Mouse (Mus musculus) kidney, postnatal 25 days (tissue): ENCODE data around the gene Krt6a.
A peak's percentile ranks its signal among the peaks of the same experiment; 100 is the strongest.
"Not testable (repeated sequence)": the region's sequence is repeated elsewhere in the genome, so short reads cannot be mapped to it uniquely, and the experiment has no call there.

ENCODE experiments used
- DNase-seq, 2 experiments: peaks; one replicate each; pipeline ENCODE4 v3.0.0; 2021; ENCODE audit warnings: mixed read lengths in 2 of 2

The Krt6a gene

DNA sequence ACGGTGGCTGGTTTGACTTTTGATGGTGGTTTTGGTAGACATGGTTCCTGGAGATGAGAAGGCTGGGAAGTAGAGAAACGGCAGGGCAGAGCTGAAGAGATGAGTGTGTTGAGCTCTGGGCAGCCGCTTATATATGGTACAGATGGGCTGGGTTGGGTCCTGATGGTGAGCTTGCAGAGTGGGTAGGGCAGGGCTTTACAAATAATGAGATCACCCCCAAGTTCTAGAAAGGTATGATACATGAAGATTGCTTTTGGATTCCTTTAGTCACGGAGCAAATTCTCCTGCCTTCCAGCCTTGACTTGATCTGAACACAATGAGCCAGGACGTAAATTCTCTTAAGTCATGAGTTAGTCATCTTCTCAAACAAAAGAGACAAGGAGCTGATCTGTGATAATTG, at the start of gene Krt6a:
Gene Krt6a (minus strand): TSS at position 101 of the 400 bp plus-strand sequence.
- no peak for DNase-seq

- DNase-seq, result no peak
These were observed 48.6 kb upstream of the Krt6a start, which contains the start of gene Krt71 for GRCm38 (mm10) chr15:101742711-101743110. Gene Krt71 (minus strand): TSS chr15:101743109.

- DNase-seq, result no peak
These were observed 43.7 kb upstream of the Krt6a start for GRCm38 (mm10) chr15:101737786-101738185.

- DNase-seq, result no peak
These were observed 36.5 kb upstream of the Krt6a start for GRCm38 (mm10) chr15:101730653-101731052.

GRCm38 (mm10) chr15:101724686-101725085, 30.6 kb upstream of the Krt6a start:
- no peak for DNase-seq

- DNase-seq, result no peak
These were observed 21.7 kb upstream of the Krt6a start for GRCm38 (mm10) chr15:101715831-101716230.

DNA sequence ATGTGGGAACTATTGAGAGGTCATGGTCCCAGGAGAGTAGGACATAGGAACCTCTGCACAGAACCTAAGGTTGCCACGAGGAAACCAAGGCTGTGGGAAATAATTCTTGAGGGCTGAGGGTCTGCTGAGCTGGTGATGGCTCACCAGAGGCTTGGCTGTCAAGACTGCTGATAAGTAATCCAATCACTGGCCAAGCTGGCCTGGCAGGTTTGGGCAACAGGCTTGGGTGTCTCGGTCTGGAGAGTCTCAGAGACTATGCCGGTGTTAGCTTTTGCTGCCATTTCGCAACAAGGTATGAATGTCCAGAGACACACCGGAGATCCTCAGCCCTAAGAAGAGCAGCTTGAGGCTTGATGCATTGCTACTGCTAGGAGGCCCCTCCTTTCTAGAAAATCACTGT, 20.2 kb upstream of the Krt6a start:
- no peak for DNase-seq

DNA sequence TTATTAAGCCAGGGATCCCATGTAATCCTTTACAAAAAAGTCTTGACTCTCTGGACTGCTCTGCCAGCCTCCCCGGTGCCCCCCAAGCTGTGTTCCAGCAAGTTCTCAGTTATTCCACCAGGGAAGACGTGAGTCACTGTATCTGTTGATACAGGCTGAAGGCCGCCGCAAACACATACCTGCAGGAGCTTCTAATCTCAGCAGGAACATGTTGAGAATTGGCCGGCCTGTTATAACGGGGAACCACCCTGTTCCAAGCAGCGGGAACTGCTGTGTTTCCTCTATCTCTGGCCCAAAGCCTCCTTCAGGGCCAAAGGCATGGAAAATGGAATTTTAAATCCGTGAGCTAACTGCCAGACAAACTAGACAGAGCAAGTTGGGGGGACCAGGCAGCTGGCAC, 19.6 kb upstream of the Krt6a start:
- no peak for DNase-seq

DNA sequence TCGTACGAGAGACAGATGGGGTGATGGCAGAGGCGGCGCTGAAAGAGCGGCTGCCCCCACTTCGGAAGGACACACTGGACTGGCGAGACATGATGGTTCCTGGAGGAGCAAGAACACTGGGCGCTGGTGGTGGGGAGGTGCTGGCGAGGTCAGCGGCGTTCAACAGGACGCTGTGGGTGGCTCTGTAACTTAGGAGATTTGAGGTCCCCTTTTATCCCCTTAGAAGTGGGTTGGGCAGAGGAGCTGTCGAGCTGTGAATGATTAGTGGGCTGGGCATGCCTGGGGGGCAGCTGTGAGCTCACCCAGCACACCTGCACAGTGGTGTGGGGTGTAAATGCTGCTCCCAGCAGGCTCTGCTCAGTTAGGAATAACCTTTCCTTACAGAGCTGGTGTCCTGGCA, 18.6 kb upstream of the Krt6a start, which contains the start of gene Krt5:
Gene Krt5 (minus strand): TSS at position 179 of the 400 bp plus-strand sequence.
- DNase-seq, result no peak

DNA sequence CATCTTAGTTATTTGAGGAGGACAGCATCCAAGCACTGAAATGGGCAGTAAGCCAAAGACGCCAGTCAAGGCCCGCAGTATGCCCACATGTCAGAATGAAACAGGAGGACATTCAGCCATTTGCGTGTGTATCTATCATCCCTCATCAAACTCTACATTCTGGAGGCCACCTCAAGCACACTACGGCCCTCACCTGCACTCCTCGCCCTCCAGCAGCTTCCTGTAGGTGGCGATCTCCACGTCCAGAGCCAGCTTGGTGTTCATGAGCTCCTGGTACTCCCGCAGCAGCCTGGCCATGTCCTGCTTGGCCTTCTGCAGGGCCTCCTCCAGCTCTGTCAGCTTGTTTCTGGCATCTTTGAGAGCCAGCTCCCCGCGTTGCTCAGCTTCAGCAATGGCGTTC, 14.6 kb upstream of the Krt6a start:
- no peak for DNase-seq

GRCm38 (mm10) chr15:101707454-101707853, 13.3 kb upstream of the Krt6a start:
- DNase-seq, result no peak

DNA sequence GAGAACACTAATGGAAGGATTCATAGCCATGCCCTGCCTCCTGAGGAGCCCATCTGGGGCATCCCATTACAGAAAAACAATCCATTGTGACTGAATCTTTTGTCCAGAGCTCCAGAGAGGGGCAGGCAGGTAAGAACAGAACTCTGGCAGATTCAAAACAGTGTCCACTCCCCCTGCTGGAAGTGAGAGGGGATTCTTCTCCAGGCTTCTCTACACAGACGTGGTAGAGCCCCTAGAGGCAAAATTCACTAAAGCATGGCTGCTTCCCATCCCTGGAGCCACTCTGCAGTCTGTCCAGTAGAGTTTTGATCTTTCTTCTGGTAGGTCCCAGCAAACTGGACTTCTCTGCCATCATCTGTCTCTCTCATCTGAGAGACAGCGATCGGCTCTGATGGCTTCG, 10.0 kb upstream of the Krt6a start:
- peak in 1 of 2 experiments; percentile 15 for DNase-seq

DNA sequence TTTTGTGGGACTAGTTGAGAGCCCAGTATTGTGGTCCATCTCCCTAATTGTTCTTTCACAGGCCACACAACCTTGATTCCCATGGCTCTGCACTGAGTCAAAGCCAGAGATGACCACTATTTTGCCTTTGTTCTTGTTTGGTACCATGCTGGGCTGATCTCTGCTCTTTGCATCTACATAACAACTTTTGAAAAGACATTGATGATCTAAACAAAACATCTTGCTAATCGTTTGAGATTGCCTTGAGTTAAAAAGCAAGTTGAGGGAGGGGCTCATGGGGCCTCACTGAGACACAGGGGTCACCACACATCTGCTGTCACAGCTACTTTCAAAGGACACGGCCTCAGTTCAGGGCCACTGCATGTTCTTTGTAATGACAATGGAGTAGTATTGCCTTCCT, 8.3 kb upstream of the Krt6a start:
- DNase-seq, result no peak

- no peak for DNase-seq
These were observed 5.8 kb upstream of the Krt6a start for GRCm38 (mm10) chr15:101699866-101700265.

DNA sequence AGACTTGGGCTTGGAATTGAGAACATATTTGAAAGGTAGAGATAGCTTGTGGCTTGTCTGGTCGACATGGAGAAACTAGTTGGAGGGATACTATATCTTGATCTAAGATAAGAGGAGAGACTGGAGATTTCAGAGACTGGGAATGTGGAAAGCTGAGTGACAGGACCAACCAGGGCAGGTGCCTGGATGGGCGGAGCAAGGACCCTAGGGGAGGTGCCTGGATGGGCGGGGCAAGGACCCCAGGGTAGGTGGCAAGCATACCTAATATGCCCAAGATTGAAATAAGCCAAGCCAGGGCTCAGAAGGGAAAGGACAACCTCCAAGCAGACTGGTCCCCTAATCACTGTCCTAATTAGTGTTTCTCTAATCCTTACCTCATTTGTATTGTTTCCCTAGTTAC, 5.1 kb upstream of the Krt6a start:
- no peak for DNase-seq

DNA sequence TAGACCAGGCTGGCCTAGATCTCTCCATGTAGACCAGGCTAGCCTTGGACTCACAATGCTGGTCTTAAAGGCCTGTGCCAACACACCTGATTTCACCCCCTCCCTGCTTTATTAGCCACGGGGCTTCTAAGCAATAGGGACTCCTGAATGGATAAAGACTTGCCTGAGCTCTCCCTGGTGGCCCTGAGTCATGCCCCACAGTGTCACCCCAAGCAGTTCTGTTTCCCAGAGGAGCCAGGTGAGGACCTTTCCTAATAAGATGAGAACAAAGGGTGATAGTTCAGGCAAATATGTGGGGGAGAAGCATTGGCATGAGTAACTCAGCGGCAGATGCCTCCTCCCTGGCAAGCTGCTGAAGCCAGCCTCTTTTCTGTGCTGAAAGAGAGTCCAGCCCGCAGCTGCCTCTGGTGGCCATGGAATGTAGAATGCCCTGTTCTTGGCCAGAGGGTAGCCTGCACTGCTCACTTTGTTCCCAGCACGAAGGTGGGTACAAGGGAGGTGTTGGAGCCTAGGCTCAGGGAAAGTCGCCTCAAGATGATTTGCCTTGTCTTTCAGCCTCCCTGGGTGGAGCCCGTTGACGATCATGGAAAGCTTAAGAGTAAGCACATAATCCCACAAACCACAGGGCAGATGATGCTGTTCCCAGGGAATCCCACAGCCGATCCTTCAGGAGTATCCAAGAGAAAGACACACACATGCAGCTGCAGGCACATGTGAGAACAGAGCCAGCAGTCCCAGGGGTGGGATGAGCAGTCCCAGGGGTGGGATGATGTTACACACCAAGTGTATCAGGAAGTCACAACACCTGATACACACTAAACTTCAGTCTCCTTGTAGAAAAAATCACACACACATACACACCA, 3.5 kb upstream of the Krt6a start:
- no peak for DNase-seq

GRCm38 (mm10) chr15:101690460-101690859, 3.6 kb downstream of the Krt6a start:
- DNase-seq, result not testable (repeated sequence)

DNA sequence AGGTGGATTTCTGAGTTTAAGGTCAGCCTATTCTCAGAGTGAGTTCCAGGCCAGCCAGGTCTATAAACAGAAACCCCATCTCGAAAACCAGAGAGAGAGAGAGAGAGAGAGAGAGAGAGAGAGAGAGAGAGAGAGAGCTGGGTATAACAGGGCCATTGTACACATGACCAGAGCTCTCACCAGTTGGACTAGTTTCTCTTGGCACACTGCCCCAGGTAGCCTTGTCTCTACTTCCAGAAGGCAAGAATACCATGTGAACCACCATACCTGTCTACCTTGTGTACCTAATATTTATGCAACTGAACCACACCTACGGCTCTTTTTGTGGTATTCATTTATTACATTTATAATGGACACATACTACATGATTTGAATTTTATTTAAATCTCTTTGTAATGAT, 5.9 kb downstream of the Krt6a start:
- DNase-seq, result no peak

DNA sequence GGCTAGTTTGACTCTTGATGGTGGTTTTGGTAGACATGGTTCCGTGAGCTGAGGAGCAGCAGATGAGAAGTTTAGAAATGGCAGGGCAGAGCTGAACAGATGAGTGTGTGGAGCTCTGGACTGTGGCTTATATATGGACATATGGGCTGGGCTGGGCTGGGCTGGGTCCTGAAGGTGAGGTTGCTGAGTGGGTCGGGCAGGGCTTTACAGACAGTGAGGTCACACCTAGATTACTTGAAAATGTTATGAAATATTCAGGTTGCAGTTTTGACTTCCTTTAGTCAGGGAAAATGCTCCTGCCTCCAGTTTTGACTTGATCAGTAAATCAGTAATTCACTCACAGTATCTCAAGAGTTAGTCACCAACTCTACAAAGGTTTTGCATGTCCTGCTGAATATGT, 13.9 kb downstream of the Krt6a start, which contains the start of gene Krt6b:
Gene Krt6b (minus strand): TSS at position 101 of the 400 bp plus-strand sequence.
- DNase-seq, result no peak

GRCm38 (mm10) chr15:101675978-101676377, 18.1 kb downstream of the Krt6a start:
- no peak for DNase-seq

GRCm38 (mm10) chr15:101652736-101653265, 41.3 kb downstream of the Krt6a start:
- DNase-seq, result no peak

GRCm38 (mm10) chr15:101647280-101647679, 46.8 kb downstream of the Krt6a start, which contains the start of gene Gm5478:
Gene Gm5478 (minus strand): TSS chr15:101647380.
- no peak for DNase-seq
